Mouse (Mus musculus) forebrain, embryonic 15.5 days (tissue): ENCODE data around the gene Erp44. TPM values are rescaled to one million over a fixed set of nuclear protein-coding genes. Genes with fewer than 3 reads are reported as not detected.

Experiments used
- ATAC-seq: fragments of 200-750 bp; cut with Nextera tagmentation; replicated peaks from 2 replicates; pipeline ENCODE4 v1.8.0; 2017; ENCODE audit warnings: mild to moderate bottlenecking, moderate TSS enrichment, moderate library complexity
- H3K27ac ChIP-seq: fragments of 300-500 bp; sonication (generic); replicated peaks from 2 replicates; pipeline ENCODE4 v1.5.1; 2015; ENCODE audit warnings: mild to moderate bottlenecking, inconsistent platforms
- H3K27me3 ChIP-seq: fragments of 300-500 bp; sonication (generic); 2 replicates; pipeline ENCODE4 v1.6.1; 2015; ENCODE audit warnings: inconsistent platforms
- H3K36me3 ChIP-seq: fragments of 300-500 bp; sonication (generic); 2 replicates; pipeline ENCODE4 v1.6.1; 2015; ENCODE audit warnings: mild to moderate bottlenecking, inconsistent platforms
- H3K4me1 ChIP-seq: fragments of 300-500 bp; sonication (generic); 2 replicates; pipeline ENCODE4 v1.6.1; 2015; ENCODE audit warnings: inconsistent platforms
- H3K4me2 ChIP-seq: fragments of 300-500 bp; sonication (generic); replicated peaks from 2 replicates; pipeline ENCODE4 v1.6.1; 2015; ENCODE audit warnings: mild to moderate bottlenecking, inconsistent platforms
- H3K4me3 ChIP-seq: fragments of 300-500 bp; sonication (generic); 2 replicates; pipeline ENCODE4 v1.5.1; 2015; ENCODE audit warnings: mild to moderate bottlenecking, inconsistent platforms
- H3K9ac ChIP-seq: fragments of 300-500 bp; sonication (generic); replicated peaks from 2 replicates; pipeline ENCODE4 v1.6.1; 2015; ENCODE audit warnings: mild to moderate bottlenecking, inconsistent platforms
- H3K9me3 ChIP-seq: fragments of 300-500 bp; sonication (generic); 2 replicates; pipeline ENCODE4 v1.6.1; 2016; ENCODE audit warnings: inconsistent platforms
- WGBS: fragments of 180-500 bp; shearing (Covaris S2); methylation state at CpG from one replicate; pipeline ENCODE4 v1.1.7; 2015; ENCODE audit warnings: mixed read lengths; 5-methylcytosine and 5-hydroxymethylcytosine counted together
- microRNA counts: library from miRNA; unstranded; fragments of <30 nt; microRNA quantifications from one replicate; lab custom pipeline; 2016
- microRNA-seq: library from miRNA; unstranded; fragments of <30 nt; microRNA quantifications from one replicate; pipeline ENCODE4, GENCODE M21; 2016
- polyA plus RNA-seq: library from polyadenylated mRNA; unstranded; fragments of >200 nt; fragmentation: Nextera tagmentation; extraction: Ambion mirVana; gene quantifications from 2 replicates; pipeline ENCODE4 v1.2.1, GENCODE M21; 2015

Erp44 gene
- polyA plus RNA-seq, 1 experiment from 2014 or later: 67.0 TPM

GRCm38 (mm10) chr4:48149492-48149891, 129.9 kb downstream of the Erp44 start:
- H3K27me3 ChIP-seq: no peaks in the 10 kb centered on the region
- ATAC-seq: no peak
- no peaks in the 10 kb centered on the region for H3K4me1 ChIP-seq
- H3K9ac ChIP-seq: no peak overlapping the region
- no peak overlapping the region for H3K4me2 ChIP-seq
- H3K27ac ChIP-seq: no peak overlapping the region
- no peaks in the 10 kb centered on the region for H3K36me3 ChIP-seq
- WGBS: 92% methylated on average over 2 of the region's 2 CpGs
- no peaks in the 10 kb centered on the region for H3K9me3 ChIP-seq
- no peak overlapping the region for H3K4me3 ChIP-seq

MicroRNA genes within 50 kb of the gene (microRNA counts, 519-probe panel; counts per million panel counts)
- microRNA mmu-miR-1958 (lab: Ali Mortazavi, UCI): 1,885 counts per million, percentile 19 among the panel's probes with 10 or more counts

Small RNA genes within 50 kb of the gene (microRNA-seq; reads per million reads assigned to microRNA genes)
- gene Mir1958: not detected

Other genes starting within 250 kb of the Erp44 start
- 7.2 and 8.2 TPM in 2 replicates for gene Nr4a3, start 234.4 kb downstream of the Erp44 start, polyA plus RNA-seq
- gene Stx17, start 154.6 kb downstream of the Erp44 start, polyA plus RNA-seq: 19.1 and 20.5 TPM in 2 replicates
- gene Invs, start 202 bp upstream of the Erp44 start, polyA plus RNA-seq: 7.2 and 7.4 TPM in 2 replicates
- 43.3 and 47.2 TPM in 2 replicates for gene Tex10, start 193.9 kb upstream of the Erp44 start, polyA plus RNA-seq